Mouse (Mus musculus): ENCODE measurements around the gene Scrt2.

Scrt2 gene

DNA sequence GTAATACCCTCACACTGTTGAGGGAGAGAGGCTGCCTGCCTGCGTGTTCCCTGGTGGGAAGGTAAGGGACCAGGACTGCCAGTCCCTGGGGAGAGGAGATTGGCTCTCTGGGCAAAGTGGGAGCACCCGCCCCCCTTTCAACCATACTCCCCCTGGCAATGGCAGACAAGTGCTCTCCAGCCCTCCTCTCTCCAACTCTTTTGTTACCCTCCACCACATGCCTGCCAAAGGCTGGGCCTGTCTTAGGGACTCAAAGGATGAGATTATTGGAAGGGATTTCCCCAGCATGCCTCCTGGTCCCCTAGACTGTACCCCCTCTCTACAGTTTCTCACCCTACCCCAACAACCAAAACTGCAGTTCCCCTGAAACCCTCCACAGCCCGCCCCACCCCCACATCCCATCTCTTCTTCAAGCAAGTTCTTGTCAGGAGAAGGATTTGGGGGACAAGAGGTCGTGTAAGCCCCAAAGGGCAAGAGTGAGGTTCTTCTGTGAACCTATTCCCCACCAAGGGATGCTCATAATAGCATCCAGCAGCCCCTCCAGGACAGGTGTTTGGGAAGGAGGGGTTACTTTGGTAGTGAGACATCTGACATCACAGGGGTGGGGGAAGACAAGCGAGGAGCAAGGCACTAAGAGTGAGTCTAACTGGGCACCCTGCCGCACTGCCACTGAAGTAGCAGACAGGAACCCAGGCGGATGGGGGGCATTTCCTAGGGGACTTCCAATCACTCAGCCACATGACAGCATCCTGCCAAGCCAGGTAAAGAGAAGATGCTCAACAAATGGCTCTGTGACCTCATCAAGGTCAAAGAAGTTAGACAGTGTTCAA, 1.3 kb downstream of the Scrt2 start:
- no peak for DNase-seq

DNA sequence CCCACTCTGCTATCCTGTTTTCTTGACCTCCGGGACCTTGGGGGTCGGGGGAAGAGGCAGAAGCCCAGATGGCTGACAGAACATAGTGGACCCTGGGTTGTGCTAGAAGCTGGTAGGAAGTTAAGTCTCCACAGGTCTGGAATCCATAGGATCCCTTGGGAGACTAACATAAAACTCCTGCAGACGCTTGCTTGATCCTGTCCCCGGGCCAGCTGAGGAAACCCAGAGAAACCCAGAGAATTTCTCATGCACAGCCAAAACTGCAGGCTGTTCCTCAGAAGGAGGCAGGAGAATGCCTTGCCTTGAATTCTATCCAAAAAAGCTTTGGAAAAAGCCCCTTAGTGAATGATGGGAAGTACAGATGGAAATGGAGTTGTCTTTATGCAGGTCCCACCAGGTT, 2.1 kb downstream of the Scrt2 start:
- no peak for DNase-seq

DNA sequence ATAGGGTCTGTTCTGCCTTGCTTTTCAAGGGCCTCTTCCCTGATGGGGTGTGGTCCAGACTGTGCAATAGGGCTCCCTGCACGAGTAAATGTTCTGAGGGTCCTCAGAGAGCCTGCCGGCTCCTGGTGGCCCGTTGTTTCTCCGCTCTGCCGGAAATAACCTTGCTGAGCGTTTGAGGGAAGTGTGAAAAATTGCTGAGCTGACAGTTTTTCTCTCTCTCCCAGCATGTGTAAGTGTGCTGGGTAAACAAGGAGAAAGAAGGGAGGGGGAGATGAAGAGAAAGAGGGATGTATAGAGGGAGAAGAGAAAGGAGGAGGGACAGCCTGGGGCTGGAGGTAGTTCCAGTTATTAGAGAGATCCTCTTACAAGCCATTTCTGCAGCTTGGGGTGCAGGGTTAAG, 3.0 kb downstream of the Scrt2 start:
- no peak for DNase-seq

DNA sequence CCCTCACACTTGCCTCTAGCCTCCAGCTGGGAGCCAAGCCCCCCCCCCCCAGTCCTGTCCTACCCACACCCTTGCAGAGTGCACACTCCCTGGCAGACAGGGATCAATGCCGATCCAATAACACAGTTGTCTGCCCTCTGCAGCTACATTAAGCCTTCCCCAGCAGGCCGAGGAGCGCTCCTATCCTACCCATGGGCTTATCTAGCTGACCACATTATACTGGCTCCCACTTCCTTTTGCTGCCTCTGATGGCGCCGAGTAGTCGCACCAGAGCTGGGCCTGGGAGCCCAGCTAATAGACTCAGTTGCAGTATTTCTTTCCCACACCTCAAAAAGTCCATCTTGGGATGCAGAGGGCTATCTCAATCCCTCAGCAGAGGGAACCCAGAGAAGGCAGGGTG, 4.1 kb downstream of the Scrt2 start:
- no peak for DNase-seq

DNA sequence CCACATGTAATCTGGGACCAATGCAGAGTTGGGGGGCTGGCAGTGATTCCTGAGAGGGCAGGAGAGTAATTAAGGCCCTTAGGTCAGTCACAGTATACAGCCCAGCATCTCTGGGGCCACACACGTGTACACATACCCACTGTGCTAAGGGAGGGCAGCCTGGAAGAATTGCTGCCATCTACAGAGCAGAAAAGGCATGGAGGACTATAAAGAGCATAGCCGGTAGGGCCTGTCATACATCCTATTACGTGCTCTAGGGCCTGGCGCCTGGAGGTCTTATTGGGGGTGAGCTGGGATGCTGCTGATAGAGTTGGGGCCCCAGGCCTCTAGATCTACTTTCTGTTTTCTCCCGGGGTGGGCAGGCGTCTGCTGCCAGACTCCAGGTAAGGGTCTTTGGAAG, 5.1 kb downstream of the Scrt2 start:
- no peak for DNase-seq

DNA sequence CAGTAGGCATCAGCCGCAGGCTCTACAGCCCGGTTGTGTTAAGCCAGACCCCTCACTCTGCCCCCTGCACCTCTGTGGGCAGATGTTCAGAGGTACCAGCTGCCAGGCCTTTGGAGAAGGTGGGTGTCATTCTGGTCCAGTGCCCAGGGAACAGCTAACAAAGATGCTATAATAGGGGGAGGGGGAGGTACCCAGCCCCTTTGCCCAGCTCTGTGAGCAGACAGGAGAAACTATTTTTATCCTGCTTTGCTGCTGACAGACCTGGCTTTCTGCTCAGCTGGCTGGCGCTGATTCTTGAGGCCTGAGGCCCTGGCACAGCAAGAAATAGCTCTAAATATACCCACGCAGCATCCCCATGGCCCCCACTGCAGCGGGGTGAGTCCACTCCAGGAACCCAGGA, 5.8 kb downstream of the Scrt2 start:
- DNase-seq, result no peak

DNA sequence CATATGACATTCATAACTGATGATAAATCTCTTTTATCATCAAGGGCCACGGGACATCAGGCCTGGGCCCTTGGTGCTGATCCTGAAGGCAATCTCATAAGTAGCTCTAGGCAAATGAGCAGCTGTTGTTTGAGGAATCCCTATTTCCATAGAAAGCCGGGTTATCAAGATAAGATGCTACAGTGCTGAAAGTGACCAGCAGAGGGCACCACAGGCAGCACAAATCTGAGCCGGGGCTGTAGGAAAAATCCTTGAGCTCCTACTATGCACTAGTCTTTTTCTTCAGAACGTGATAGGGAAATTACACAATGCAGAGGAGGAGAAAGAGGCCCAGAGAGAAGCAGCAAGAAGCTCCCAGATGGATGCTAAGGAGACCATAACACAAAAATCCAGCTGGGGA, 7.7 kb downstream of the Scrt2 start:
- DNase-seq, result peak; percentile 47 to 84

DNA sequence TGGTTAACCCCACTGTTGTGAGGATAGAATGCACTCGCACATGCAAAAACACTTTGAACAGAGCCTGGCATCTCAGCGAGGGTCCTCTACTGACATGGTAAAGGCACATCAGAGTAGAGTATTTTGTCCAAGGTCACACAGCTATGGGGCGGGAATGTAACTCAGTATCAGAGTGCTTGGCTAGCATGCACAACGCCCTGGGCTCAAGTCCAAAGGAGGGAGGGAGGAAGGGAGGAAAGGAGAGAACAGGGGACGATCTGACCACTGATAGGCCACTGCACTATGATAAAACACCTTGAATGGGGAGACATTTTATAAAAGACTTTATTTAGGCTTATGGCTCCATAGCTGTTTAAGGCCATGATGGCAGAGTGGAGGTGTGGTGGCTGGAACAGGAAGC, 8.3 kb downstream of the Scrt2 start:
- DNase-seq, result no peak

DNA sequence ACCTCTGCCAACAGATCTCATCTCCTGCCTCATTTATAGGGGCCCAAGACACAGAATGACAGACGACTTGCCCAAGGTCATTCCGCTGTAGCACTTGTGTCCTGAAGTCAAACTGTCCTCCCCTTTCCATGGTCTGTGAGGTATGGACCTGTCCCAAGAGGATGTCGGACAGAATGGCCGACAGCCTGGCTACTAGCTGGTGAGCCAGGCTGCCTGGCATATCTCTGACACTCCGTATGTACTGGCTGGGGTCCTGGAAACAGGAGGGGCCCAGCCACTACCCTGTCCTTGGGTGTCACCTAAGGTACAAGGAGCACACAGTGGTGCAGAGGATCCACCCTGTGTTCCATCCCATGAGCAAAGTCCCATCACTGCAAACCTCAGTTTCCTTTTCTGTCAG, 9.2 kb downstream of the Scrt2 start:
- DNase-seq, result no peak

DNA sequence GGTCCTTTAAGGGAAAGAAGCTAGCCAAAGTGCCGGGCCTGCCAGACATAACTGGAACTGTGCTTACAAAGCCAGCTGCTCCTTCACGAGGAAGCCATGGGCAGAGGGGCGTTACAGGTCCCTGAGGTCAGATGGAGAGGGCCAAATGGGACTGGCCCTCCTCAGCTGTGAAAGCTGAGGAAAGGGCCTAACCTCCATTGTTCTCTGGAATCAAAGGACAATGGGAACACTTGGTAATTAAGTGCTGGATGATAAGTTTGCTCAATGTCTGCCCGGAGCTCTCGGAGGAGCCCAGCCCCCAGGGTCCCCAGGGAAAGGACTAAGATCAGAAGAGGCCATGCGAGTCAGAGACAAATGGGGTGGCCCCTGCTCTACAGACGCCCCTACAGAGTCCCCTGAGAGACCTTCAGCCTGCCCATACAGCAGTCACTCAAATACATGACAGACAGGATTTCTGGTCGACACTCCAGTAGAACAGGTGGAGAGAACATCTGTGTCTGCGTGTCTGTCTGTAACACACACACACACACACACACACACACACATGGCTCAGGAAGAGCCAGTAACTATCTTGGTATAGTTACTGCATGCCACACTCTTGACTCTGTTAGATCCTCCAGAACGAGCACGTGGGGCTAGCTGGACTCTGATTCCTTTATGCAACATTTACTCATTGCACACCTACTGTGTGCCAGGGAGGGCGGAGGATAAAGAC, 10.2 kb downstream of the Scrt2 start:
- no peak for DNase-seq

DNA sequence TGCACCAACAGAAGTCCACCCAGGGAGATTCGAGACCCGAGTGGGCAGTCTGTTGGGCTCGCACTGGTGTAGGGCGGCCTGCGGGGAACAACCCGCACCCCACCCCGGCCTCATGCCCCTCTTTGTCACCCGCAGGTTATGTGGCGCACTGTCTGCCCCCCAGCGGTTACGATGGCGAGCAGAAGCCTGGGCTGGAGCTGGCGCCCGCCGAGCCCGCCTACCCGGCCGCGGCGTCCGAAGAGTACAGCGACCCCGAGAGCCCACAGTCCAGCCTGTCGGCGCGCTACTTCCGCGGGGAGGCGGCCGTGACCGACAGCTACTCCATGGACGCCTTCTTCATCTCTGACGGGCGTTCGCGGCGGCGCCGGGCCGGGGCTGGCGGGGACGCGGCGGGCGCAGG, 11.6 kb downstream of the Scrt2 start:
- DNase-seq, result no peak

DNA sequence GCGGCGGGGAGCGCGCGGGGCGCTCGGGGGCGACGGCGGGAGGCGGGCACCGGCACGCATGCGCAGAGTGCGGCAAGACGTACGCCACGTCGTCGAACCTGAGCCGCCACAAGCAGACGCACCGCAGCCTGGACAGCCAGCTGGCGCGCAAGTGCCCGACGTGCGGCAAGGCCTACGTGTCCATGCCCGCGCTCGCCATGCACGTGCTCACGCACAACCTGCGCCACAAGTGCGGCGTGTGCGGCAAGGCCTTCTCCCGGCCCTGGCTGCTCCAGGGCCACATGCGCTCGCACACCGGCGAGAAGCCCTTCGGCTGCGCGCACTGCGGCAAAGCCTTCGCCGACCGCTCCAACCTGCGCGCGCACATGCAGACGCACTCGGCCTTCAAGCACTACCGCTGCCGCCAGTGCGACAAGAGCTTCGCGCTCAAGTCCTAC, 12.0 kb downstream of the Scrt2 start:
- peak in 1 of 2 experiments; percentile 32 for DNase-seq

DNA sequence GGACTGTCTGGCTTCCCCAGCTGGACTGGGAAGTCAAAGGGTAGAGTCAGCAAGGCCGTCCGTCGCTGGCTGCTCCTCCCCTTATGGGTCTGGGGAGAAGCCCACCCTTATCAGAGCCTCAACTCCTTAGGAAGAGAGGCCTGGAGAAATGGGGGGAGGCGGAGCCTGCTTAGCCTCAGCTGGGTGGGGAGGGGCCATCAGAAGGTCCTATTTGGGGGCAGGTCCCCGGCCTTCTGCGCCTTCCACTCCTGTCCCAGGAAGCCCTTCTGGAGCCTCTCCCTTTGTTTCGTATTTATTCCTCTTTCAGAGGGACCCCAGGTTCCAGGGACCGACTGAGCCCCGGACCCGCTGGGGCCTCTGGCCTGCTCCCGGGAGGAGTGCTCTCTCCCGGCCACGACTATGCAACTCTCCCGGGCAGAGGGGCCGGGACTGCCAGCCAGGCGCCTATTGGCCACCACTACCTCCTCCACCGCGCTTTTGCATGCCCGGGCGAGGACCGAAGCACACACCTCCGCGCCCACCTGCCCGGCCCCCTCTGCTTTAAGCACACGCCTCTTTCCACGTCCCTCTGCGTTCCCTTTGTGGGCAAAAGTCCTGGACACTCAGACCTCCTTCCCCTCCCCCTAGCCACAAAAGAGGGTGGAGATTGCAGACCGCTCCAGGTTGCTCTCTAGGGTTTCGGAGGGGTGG, 13.7 kb downstream of the Scrt2 start:
- DNase-seq, result no peak

DNA sequence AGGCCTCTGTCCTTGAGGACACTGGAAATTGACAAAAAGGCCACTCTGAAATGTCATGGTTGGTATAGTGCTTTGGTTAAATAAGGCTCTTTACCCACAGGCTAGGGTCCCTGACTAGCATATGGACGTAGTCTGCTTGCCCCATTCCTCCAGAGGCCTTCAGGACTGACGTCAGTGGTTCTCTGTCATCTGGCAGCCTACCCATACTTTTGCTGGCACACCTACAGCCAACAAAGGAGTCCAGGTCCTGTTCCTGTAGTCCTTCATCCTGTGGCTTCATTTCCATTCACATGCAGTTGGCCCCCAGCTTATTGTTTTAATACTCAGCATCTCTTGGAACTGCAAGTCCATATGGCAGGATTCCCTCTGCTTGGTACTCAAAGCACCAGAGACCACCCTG, 15.6 kb downstream of the Scrt2 start:
- no peak for DNase-seq

DNA sequence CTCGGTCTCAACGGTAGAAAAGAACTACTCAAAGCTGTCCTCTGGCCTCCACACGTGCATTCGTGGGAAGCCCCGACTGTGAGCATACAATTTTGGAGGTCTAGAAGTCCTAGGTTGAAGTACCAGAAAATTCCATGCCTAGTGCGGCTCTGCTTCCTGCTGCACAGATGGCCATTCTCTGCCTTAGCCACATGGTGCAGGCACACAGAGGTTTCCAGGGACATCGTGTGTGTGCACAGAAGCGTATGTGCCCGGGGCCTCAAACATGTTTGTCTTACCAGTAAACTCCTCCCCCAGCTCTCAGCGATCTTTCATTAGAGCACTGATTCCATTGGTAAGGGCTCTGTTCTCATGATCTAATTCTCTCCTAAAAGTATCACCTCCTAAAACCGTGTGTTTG, 16.6 kb downstream of the Scrt2 start:
- DNase-seq, result no peak

DNA sequence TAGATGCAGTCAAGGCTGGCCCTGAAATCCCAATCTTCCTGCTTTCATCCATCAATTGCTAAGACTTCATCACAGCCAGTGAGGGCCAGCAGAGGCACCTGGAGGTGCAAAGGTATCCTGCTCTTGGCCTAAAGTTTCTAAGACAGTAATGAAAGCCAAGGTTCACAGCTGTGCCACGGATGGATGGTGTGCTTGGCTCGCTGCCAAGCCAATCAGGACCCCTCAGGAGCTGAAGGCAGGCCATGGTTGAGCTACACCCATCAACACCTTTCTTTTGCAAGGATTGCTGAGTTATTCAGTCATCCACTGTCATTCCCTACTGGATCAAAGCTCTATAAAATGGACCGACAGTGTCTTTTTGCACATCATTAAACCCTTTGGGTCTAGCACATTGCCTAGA, 18.2 kb downstream of the Scrt2 start:
- peak; percentile 23 to 45 for DNase-seq

DNA sequence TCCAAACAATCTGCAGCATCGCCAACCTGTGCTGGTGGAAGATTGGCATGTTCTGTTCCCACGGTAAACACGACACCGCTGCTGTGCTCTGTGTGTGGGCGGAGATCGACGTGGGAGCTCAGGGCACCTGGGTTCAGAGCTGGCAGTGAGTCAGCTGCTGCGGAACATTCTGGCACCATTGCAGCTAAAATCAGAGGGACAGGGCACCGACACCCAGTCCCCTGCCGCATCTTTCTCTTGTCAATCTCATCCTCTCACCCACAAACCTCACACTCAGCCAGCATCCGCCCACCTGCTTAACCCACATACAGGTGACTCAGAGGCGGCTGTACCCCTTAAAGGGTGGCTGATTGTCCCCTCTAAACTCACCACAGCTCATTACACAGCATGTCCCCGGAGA, 20.4 kb downstream of the Scrt2 start:
- no peak for DNase-seq

DNA sequence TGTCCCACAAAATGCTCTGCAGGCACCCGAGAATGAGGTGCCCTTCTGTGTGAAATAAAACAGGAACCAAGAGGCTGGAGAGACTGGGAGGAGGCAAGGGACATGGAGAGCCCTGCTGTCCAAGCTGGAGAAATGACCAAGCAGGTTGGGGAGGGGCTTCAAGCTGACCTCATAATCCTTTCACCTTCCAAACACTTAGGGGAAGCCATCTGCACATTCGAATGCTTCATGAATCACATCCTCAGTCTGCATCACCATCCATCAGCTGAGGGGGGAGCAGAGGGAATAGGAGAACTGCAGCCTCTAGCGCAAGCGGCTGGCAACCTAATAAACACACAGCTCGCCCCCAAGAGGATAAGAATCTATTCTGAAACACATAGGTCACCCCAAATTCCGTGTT, 21.0 kb downstream of the Scrt2 start:
- no peak for DNase-seq

DNA sequence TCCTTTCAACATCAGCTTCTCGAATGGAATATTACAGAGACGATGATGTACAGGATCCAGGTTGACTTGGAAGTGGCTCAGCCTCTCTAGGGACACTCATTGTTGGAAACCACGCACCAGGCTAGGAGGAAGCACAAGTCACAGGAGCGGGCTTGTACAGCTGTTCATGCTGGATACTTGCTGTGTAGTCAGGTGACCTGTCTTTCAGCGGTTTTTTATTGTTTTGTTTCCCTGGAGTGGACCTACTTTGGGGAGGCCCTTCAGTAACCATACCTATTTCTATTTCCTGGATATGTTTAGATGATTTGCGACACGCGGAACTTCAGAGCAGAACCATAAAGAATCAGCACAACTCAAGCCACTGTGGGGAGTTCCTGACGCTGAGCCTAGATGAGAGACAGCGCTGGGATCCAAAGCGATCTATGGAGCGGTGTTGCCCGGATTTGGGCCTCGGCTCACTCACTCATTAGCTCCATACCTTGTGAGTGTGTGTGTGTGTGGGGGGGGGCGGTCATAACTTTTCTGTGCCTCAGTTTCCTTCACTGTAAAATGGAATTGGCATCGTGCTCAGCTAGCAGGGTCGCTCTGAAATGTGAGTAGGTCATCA, 23.5 kb downstream of the Scrt2 start:
- DNase-seq, result peak in 1 of 2 experiments; percentile 29

DNA sequence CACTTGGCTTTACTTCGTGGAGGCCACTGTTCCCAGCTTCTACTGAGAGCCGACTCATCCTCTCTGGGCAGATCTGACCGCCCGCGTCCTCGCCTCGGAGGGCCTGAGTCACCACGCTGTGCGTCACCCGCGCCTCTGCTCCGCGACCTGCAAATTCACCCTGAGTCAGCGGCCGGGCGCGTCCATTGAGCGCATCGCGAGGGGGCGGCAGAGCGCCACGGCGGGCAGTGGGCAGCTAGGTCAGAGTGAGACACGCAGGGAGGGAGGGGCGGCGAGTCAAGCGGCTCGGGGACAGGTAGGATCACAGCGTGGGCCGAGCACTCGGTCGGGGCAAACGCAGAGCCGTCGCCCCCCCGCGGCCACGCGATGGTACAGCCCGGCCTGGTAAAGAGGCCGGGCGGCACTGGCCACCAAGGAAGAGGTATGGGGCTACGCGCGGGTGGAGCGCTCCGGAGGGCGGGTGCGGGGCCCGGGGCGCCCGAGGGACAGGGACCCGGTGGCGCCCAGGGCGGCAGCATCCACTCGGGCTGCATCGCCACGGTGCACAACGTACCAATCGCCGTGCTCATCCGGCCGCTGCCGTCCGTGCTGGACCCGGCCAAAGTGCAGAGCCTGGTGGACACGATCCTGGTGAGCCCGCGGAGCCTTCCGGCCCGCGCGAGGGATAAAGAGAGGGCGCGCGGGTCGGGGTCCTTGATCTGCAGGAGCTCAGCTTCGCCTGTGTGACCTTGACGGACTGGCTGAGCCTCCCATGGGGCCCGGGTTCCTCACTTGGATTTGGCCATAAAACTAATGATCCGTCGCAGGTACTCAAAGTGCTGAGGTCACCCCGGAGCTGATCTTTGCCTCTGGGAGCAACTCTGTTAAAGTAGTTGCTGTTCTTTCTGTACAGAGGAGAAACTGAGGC, 24.2 kb downstream of the Scrt2 start, which contains the start of gene Srxn1:
Srxn1 (plus strand) TSS at position 199 of the 907 bp plus-strand sequence.
- peak; percentile 90 to 91 for DNase-seq

DNA sequence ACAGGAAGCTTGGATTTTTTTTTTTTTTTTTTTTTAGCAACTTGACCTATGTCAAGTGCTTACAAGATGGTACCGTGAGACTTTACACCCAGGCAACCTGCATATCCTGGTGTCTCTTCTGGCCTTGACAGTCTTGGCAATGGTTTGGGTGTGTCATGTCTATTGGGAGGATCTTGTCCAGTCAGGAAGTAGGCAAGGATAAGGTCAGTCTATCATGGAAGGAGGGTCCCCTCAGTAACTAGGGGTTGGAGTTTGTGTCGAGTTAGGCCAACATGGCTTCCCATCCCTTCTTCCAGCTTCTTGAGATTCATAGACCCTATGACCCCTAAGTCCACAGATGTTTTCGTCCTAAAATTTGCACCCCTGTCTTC, 24.9 kb downstream of the Scrt2 start:
- no peak for DNase-seq

DNA sequence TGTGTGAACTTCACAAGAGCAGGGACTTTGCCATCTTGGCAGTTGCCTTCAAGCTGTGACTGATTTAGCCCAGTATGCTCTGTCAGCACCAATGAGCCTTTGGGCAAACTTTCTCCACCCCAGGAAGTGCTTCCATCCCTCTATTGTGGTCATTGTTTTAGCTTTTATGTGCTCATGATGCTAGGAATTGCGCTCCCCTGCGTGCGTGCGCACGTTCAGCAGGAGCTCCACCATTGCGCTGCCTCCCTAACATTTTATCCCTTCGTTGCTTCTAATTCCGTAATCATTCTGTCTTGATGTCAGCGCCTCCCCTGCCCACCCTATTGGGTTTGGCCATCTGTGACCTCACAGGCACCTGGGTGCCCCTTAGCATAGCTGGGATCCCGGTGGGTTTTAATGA, 25.3 kb downstream of the Scrt2 start:
- DNase-seq, result no peak

All from kidney, postnatal 36 days (tissue).